Mouse (Mus musculus) heart, postnatal 10 days (tissue): ENCODE measurements around the gene Musk. TPM values are rescaled to one million over a fixed set of nuclear protein-coding genes. Genes with fewer than 3 reads are reported as not detected.

ENCODE experiments used
- DNase-seq, 2 experiments: peaks; one replicate each; pipeline ENCODE4 v3.0.0; 2021
- intact Hi-C: fragments of 180-260 bp; cut with DNase I; formaldehyde crosslinking; loops from one replicate; pipeline ENCODE4 v1.15.1; 2025
- total RNA-seq, 2 experiments: library from RNA; stranded (reverse); gene quantifications; 2 replicates each; pipeline ENCODE4 v1.2.3; 2021

The Musk gene
- total RNA-seq, 2 experiments from 2014 or later = 0.40 to 0.93 TPM

- intact Hi-C loops = no loop called here
- no peak for DNase-seq
These were observed 116.3 kb downstream of the Musk start for GRCm38 (mm10) chr4:58401973-58402501.

- intact Hi-C loops = no loop called here
These were observed 127.7 kb downstream of the Musk start for GRCm38 (mm10) chr4:58413188-58414185.

GRCm38 (mm10) chr4:58415537-58415936, 129.8 kb downstream of the Musk start:
- intact Hi-C loops = loop anchor here (5.0 kb wide), 1 partner anchor 148 kb away; no protein-coding TSS in a partner anchor
- no peak for DNase-seq

More at GRCm38 (mm10) chr4:58413188-58414185, 127.7 kb downstream of the Musk start:
- DNase-seq = peak; percentile 57 to 65

- intact Hi-C loops = loop anchor here (5.0 kb wide), 1 partner anchor 150 kb away; no protein-coding TSS in a partner anchor
- peak; percentile 38 to 55 for DNase-seq
These were observed 131.6 kb downstream of the Musk start for GRCm38 (mm10) chr4:58417319-58417718.

GRCm38 (mm10) chr4:58419225-58419624, 133.5 kb downstream of the Musk start:
- DNase-seq = peak in 1 of 2 experiments; percentile 30
- intact Hi-C loops = loop anchor here (1.0 to 5.0 kb wide), 2 partner anchors 152 to 330 kb away; no protein-coding TSS in a partner anchor

- DNase-seq = no peak
- intact Hi-C loops = no loop called here
These were observed 137.6 kb downstream of the Musk start for GRCm38 (mm10) chr4:58423276-58423930.

Other genes starting within 250 kb of the Musk start
- 10 to 100 TPM; 11.0 to 12.1 TPM for gene Svep1, start 79.1 kb upstream of the Musk start, total RNA-seq